Mouse (Mus musculus) limb, embryonic 14.5 days (tissue): ENCODE results near the gene Robo2. TPM values are rescaled to one million over a fixed set of nuclear protein-coding genes. Genes with fewer than 3 reads are reported as not detected.
"Not testable (repeated sequence)": the region's sequence is repeated elsewhere in the genome, so short reads cannot be mapped to it uniquely, and the experiment has no call there.

Source experiments
- ATAC-seq: fragments of 200-750 bp; cut with Nextera tagmentation; 2 replicates; pipeline ENCODE4 v1.8.0; 2017; ENCODE audit warnings: low read depth, moderate number of reproducible peaks, moderate TSS enrichment; ENCODE audit not compliant: low FRiP score
- DNase-seq: peaks from one replicate; pipeline ENCODE4 v3.0.0-alpha.2; 2015; ENCODE audit warnings: low spot score
- H3K27ac ChIP-seq: fragments of 300-500 bp; sonication (generic); replicated peaks from 2 replicates; pipeline ENCODE4 v1.5.1; 2014; ENCODE audit warnings: low read depth, mild to moderate bottlenecking, low read length, moderate library complexity, mixed read lengths
- H3K27me3 ChIP-seq: fragments of 300-500 bp; sonication (generic); 2 replicates; pipeline ENCODE4 v1.6.1; 2014; ENCODE audit warnings: low read length, mixed read lengths; ENCODE audit not compliant: control insufficient read depth, insufficient read depth
- H3K36me3 ChIP-seq: fragments of 300-500 bp; sonication (generic); 2 replicates; pipeline ENCODE4 v1.6.1; 2014; ENCODE audit warnings: mild to moderate bottlenecking, low read length, moderate library complexity, mixed read lengths; ENCODE audit not compliant: control insufficient read depth, insufficient read depth
- H3K4me1 ChIP-seq: fragments of 300-500 bp; sonication (generic); 2 replicates; pipeline ENCODE4 v1.6.1; 2014; ENCODE audit warnings: antibody characterized with exemption, low read length, mixed read lengths; ENCODE audit not compliant: control insufficient read depth, insufficient read depth
- H3K4me2 ChIP-seq: fragments of 300-500 bp; sonication (generic); replicated peaks from 2 replicates; pipeline ENCODE4 v1.6.1; 2014; ENCODE audit warnings: low read depth, mild to moderate bottlenecking, low read length, moderate library complexity; ENCODE audit not compliant: severe bottlenecking
- H3K4me3 ChIP-seq: fragments of 300-500 bp; sonication (generic); replicated peaks from 2 replicates; pipeline ENCODE4 v1.5.1; 2014; ENCODE audit warnings: low read length
- H3K9ac ChIP-seq: fragments of 300-500 bp; sonication (generic); 2 replicates; pipeline ENCODE4 v1.6.1; 2014; ENCODE audit warnings: mild to moderate bottlenecking, low read depth, low read length, moderate library complexity; ENCODE audit not compliant: severe bottlenecking
- H3K9me3 ChIP-seq: fragments of 300-500 bp; sonication (generic); 2 replicates; pipeline ENCODE4 v1.6.1; 2016; ENCODE audit warnings: low read length; ENCODE audit not compliant: control insufficient read depth
- POLR2A ChIP-seq: fragments of 200-500 bp; IDR thresholded peaks from 2 replicates; pipeline ENCODE4 v1.8.0; 2012; ENCODE audit warnings: inconsistent platforms, mild to moderate bottlenecking, moderate library complexity, borderline replicate concordance; ENCODE audit not compliant: insufficient read depth, insufficient read length; ENCODE audit errors: extremely low read depth
- WGBS: fragments of 180-500 bp; shearing (Covaris S2); extraction: QIAGEN DNeasy Blood & Tissue Kit; methylation state at CpG from one replicate; pipeline ENCODE4 v1.1.7; 2014; 5-methylcytosine and 5-hydroxymethylcytosine counted together
- polyA plus RNA-seq, 2 experiments: library from polyadenylated mRNA; depleted of rRNA in 1 of 2; stranded (reverse) in 1 of 2; unstranded in 1 of 2; fragments of >200 nt; fragmentation: Nextera tagmentation in 1 of 2; extraction: Ambion mirVana in 1 of 2; gene quantifications; 2 replicates each; pipeline versions ENCODE4 v1.2.1 to v1.2.3; 2012 to 2014

Robo2 gene
- polyA plus RNA-seq, 2 experiments, result 52.6 to 68.8 TPM

DNA sequence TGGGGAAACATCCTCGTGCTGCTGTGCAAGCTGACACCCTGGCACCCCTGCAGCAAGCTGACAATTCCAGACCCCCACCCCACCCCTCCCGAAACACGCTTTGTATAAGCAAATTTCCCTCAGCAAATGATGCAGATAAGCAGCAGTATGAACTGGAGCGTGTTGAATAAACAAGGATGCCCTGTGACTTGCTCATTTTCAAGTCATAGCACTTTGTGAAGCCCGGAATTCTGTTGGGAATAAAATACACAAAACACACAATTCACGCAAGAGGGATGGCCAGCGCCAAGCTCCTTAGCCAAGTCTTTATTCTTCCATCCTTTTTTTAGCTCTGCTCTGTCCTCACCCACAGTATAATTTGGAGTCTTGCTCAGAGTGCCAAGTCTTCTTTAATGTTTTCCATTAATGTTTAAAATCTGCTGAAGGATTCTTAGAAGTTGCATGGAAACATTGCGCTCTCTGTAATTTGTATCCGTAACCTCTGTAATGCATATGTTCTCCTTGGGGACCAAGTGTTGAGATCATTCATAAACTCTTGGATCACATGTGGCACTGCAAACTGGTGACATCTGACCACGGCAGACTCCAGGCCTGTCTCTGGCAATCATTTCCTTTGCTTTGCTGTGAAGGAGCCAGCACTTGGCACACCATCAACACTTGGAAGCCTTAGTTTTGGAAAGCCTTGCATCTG is 356.4 kb downstream of the Robo2 start:
- Histone ChIP-seq H3K4me1 (peaks cover 12% of the 10 kb centered on the region), H3K27me3 (no peaks in the 10 kb centered on the region), H3K9me3 (no peaks in the 10 kb centered on the region), H3K4me3 (no peak overlapping the region), H3K4me2 (0 out of 2 replicates have a peak overlapping the region, but pooled peaks have one; percentile 5), H3K27ac (no peak overlapping the region), H3K36me3 (no peaks in the 10 kb centered on the region), H3K9ac (no peak overlapping the region)
- ATAC-seq, result peak; percentile 87
- WGBS, result 50% methylated on average over 10 of the region's 10 CpGs
- no peak for TF ChIP-seq POLR2A
- peak; percentile 80 for DNase-seq

DNA sequence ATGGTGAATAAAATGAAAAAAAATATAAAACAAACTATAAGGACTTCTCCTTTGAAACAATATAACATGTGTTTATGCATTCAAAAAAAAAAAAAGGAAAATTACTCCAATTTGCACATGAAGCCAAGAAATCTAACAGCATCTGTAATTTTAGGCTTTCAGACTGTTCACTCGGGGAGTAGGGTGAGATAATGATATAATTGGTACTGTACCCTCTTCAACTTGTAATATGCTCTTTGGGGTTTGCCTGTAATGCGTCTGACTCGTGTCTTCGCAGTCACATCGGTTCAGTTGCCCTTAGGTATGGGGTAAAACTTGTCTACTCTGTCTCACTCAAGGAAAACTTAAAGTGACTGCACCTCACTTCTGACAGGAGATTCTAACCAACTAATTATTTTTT is 362.2 kb downstream of the Robo2 start:
- no peaks in the 10 kb centered on the region for H3K9me3 ChIP-seq
- H3K27me3 ChIP-seq, result no peaks in the 10 kb centered on the region
- no peak for ATAC-seq
- H3K36me3 ChIP-seq, result no peaks in the 10 kb centered on the region
- DNase-seq, result no peak
- H3K4me1 ChIP-seq, result peaks cover 4% of the 10 kb centered on the region
- H3K4me3 ChIP-seq, result no peak overlapping the region
- no peak overlapping the region for H3K4me2 ChIP-seq
- no peak for TF ChIP-seq POLR2A
- no peak overlapping the region for H3K9ac ChIP-seq
- H3K27ac ChIP-seq, result no peak overlapping the region
- WGBS, result 79% methylated on average over 5 of the region's 5 CpGs

DNA sequence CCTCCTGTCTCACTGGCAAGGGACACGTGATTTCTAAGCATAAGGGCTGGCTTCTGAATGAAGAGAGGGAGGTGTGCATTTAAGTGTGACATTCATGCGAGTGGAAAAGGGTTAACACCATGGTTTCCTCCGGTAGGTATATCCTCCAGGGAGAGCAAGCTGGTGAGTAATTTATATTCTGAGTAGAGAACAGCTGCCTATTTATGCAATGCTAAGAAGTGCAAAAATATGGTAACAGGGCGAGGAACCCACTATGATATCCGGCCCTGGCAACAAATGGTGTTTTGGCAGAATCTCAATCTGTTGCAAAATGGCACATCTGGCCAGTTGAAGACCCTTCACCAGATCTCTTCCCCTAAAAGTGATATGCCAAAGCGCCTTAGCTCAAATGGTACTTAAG is 362.6 kb downstream of the Robo2 start:
- no peak overlapping the region for H3K4me2 ChIP-seq
- no peaks in the 10 kb centered on the region for H3K27me3 ChIP-seq
- no peak for DNase-seq
- H3K4me1 ChIP-seq, result no peaks in the 10 kb centered on the region
- H3K9me3 ChIP-seq, result no peaks in the 10 kb centered on the region
- no peaks in the 10 kb centered on the region for H3K36me3 ChIP-seq
- no peak for TF ChIP-seq POLR2A
- no peak overlapping the region for H3K9ac ChIP-seq
- H3K27ac ChIP-seq, result no peak overlapping the region
- WGBS, result 68% methylated on average over 6 of the region's 6 CpGs
- H3K4me3 ChIP-seq, result no peak overlapping the region
- no peak for ATAC-seq

DNA sequence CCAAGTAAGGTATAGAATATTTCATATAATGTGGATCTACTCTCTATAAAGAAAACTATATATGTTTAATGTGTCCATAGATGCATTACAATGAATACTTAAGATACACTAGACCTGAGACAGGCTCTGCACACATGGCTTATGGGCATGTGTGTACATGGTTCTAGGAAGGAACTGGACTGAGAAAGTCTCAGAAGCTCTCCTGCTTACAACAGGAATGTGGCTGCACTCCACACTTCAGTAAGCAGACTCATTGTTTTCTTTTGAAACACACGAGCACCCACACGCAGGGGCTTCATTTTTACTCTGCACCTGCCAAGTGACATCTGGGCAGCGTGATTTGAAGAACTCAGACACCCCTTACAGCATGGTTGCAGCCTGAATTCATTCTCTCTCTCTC is 364.4 kb downstream of the Robo2 start:
- ATAC-seq (no peak), DNase-seq (no peak)
- 54% methylated on average over 3 of the region's 3 CpGs for WGBS
- no peak overlapping the region for H3K9ac ChIP-seq
- no peaks in the 10 kb centered on the region for H3K4me1 ChIP-seq
- no peak overlapping the region for H3K4me3 ChIP-seq
- no peaks in the 10 kb centered on the region for H3K36me3 ChIP-seq
- no peak overlapping the region for H3K4me2 ChIP-seq
- no peak for TF ChIP-seq POLR2A
- H3K27me3 ChIP-seq, result no peaks in the 10 kb centered on the region
- no peaks in the 10 kb centered on the region for H3K9me3 ChIP-seq
- H3K27ac ChIP-seq, result no peak overlapping the region

DNA sequence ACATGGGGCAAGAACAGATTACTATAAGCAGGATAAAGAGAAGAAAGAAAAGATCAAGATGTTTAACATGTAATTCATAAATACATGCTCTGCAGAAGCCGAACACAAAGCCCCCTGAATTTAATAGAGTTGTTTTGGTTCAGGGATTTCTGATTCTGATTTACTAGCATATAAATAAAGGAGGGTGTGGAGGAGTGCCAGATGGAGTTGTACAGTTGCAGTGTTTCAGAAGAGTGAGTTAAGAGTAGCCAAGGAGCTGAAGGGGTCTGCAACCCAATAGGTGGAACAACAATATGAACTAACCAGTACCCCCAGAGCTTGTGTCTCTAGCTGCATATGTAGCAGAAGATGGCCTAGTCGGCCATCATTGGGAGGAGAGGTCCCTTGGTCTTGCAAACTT is 370.8 kb downstream of the Robo2 start:
- H3K4me3 ChIP-seq, H3K9me3 ChIP-seq, H3K4me2 ChIP-seq, H3K4me1 ChIP-seq, H3K36me3 ChIP-seq, ATAC-seq, H3K27me3 ChIP-seq, H3K27ac ChIP-seq, H3K9ac ChIP-seq, DNase-seq: not testable (repeated sequence)
- WGBS, result 55% methylated on average over 2 of the region's 2 CpGs

DNA sequence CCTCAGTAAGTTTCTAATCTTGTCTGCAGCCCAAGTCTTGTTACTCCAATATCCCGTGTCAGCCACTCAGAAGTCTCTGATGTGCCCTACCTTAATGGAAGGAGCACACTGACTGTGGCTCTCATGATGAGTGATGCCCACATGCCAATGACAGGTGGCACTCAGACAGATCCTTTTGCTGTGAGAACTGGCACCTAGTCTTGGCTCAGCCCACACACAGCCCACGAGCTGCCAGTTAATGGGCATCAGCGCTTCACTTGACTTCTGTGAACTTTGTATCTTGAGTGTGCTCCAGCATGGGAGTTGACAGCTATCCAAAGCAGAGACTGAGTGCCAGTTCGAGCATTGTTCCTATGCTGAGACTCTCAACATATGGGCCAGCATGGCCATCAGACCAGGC is 383.8 kb downstream of the Robo2 start:
- Histone ChIP-seq H3K4me2 (no peak overlapping the region), H3K4me3 (no peak overlapping the region), H3K9me3 (no peaks in the 10 kb centered on the region), H3K36me3 (no peaks in the 10 kb centered on the region), H3K4me1 (no peaks in the 10 kb centered on the region), H3K9ac (no peak overlapping the region), H3K27ac (no peak overlapping the region), H3K27me3 (no peaks in the 10 kb centered on the region)
- ATAC-seq (no peak), DNase-seq (no peak)
- TF ChIP-seq POLR2A, result no peak
- 73% methylated on average over 4 of the region's 4 CpGs for WGBS
